Mouse (Mus musculus): ENCODE results near the gene Cinp. TPM values are rescaled to one million over a fixed set of nuclear protein-coding genes. Genes with fewer than 3 reads are reported as not detected.

Gene Cinp
- total and polyA plus RNA-seq, 3 experiments: 162 to 210 TPM; not detected in 1

- Histone ChIP-seq H3K27ac (ENCODE audit: control insufficient read depth, low read depth, low read length) (no peak overlapping the region), H3K36me3 (ENCODE audit: control insufficient read depth in 1 of 2, insufficient read depth in 2 of 2, low read length in 2 of 2) (peaks cover 0 to 1% of the 10 kb centered on the region in 2 experiments; a peak in 1 of 4 replicates), H3K9ac (ENCODE audit: control insufficient read depth, low read depth, low read length, poor library complexity, severe bottlenecking) (no peak overlapping the region), H3K9me3 (replicated peaks; ENCODE audit: insufficient read depth, low read length) (no peaks in the 10 kb centered on the region), H3K27me3 (ENCODE audit: control insufficient read depth in 1 of 2, insufficient read depth in 2 of 2, low read length in 2 of 2) (no peaks in the 10 kb centered on the region), H3K79me2 (ENCODE audit: control insufficient read depth, insufficient read depth, low read length, poor library complexity) (no peaks in the 10 kb centered on the region), H3K4me3 (ENCODE audit: control insufficient read depth in 1 of 2, insufficient read depth in 1 of 2, low read depth in 2 of 2, low read length in 2 of 2) (no peak overlapping the region), H3K4me1 (ENCODE audit: control insufficient read depth in 1 of 2, insufficient read depth in 2 of 2, low read length in 2 of 2) (no peaks in the 10 kb centered on the region)
- no peak for DNase-seq (ENCODE audit: low read depth, low spot score)
- no peak for TF ChIP-seq TAL1 (IDR thresholded peaks at IDR 0.05; ENCODE audit: low read length)
- no peak for TF ChIP-seq KAT2A (conservative IDR thresholded peaks at IDR 0.05; ENCODE audit: low read depth, low read length)
- TF ChIP-seq MEF2A (IDR thresholded peaks at IDR 0.05; ENCODE audit: extremely low read depth, insufficient replicate concordance, low read depth, low read length, poor library complexity, severe bottlenecking): no peak
- no peak for TF ChIP-seq E2F4 (IDR thresholded peaks at IDR 0.05; ENCODE audit: borderline replicate concordance, low read depth, low read length)
- TF ChIP-seq MAFK (IDR thresholded peaks at IDR 0.05; ENCODE audit: borderline replicate concordance, low read depth, low read length): no peak
- TF ChIP-seq HCFC1 (IDR thresholded peaks at IDR 0.05; ENCODE audit: low read depth, low read length): no peak
- TF ChIP-seq GATA1 (IDR thresholded peaks at IDR 0.05; ENCODE audit: low read depth, low read length): no peak
- TF ChIP-seq TCF12 (IDR thresholded peaks at IDR 0.05; ENCODE audit: low read depth, low read length): no peak
- TF ChIP-seq MAZ (IDR thresholded peaks at IDR 0.05; ENCODE audit: low read depth, low read length): no peak
- TF ChIP-seq ZKSCAN1 (IDR thresholded peaks at IDR 0.05; ENCODE audit: low read depth, low read length): no peak
- no peak for TF ChIP-seq ZNF384 (IDR thresholded peaks at IDR 0.05; ENCODE audit: low read depth, low read length)
- TF ChIP-seq NELFE (IDR thresholded peaks at IDR 0.05; ENCODE audit: low read depth, low read length): no peak
- no peak for TF ChIP-seq BHLHE40 (IDR thresholded peaks at IDR 0.05; ENCODE audit: borderline replicate concordance, low read depth, low read length)
- TF ChIP-seq POLR2A (IDR thresholded peaks at IDR 0.05; ENCODE audit: control insufficient read depth in 1 of 2, insufficient read depth in 1 of 2, low read depth in 1 of 2, low read length in 2 of 2, poor library complexity in 1 of 2): no peak
Observed at GRCm38 (mm10) chr12:110915761-110916160, 26.8 kb upstream of the Cinp start.

GRCm38 (mm10) chr12:110909962-110910361 is 21.0 kb upstream of the Cinp start:
- Histone ChIP-seq H3K4me3 (ENCODE audit: control insufficient read depth in 1 of 2, insufficient read depth in 1 of 2, low read depth in 2 of 2, low read length in 2 of 2) (no peak overlapping the region), H3K79me2 (ENCODE audit: control insufficient read depth, insufficient read depth, low read length, poor library complexity) (no peaks in the 10 kb centered on the region), H3K36me3 (ENCODE audit: control insufficient read depth in 1 of 2, insufficient read depth in 2 of 2, low read length in 2 of 2) (no peaks in the 10 kb centered on the region), H3K9me3 (replicated peaks; ENCODE audit: insufficient read depth, low read length) (no peaks in the 10 kb centered on the region), H3K27ac (ENCODE audit: control insufficient read depth, low read depth, low read length) (no peak overlapping the region), H3K27me3 (ENCODE audit: control insufficient read depth in 1 of 2, insufficient read depth in 2 of 2, low read length in 2 of 2) (no peaks in the 10 kb centered on the region), H3K4me1 (ENCODE audit: control insufficient read depth in 1 of 2, insufficient read depth in 2 of 2, low read length in 2 of 2) (no peaks in the 10 kb centered on the region), H3K9ac (ENCODE audit: control insufficient read depth, low read depth, low read length, poor library complexity, severe bottlenecking) (no peak overlapping the region)
- TF ChIP-seq POLR2AphosphoS2 (IDR thresholded peaks at IDR 0.05; ENCODE audit: low read length) (no peak), RCOR1 (IDR thresholded peaks at IDR 0.05; ENCODE audit: low read depth, low read length) (no peak), TAL1 (IDR thresholded peaks at IDR 0.05; ENCODE audit: low read length) (no peak), NELFE (IDR thresholded peaks at IDR 0.05; ENCODE audit: low read depth, low read length) (no peak), UBTF (IDR thresholded peaks at IDR 0.05; ENCODE audit: borderline replicate concordance, insufficient read depth, low read depth, low read length) (no peak), TBP (IDR thresholded peaks at IDR 0.05; ENCODE audit: low read depth, low read length) (no peak), POLR2AphosphoS5 (IDR thresholded peaks at IDR 0.05; ENCODE audit: borderline replicate concordance, low read depth, low read length) (no peak), USF1 (IDR thresholded peaks at IDR 0.05; ENCODE audit: low read depth, low read length) (no peak), ELF1 (IDR thresholded peaks at IDR 0.05; ENCODE audit: low read depth, low read length) (no peak), CHD1 (IDR thresholded peaks at IDR 0.05; ENCODE audit: low read depth, low read length) (no peak), KAT2A (conservative IDR thresholded peaks at IDR 0.05; ENCODE audit: low read depth, low read length) (no peak), E2F4 (IDR thresholded peaks at IDR 0.05; ENCODE audit: borderline replicate concordance, low read depth, low read length) (no peak), CTCF (IDR thresholded peaks at IDR 0.05 in 2 of 3, conservative IDR thresholded peaks at IDR 0.05 in 1 of 3; ENCODE audit: control insufficient read depth in 1 of 3, insufficient read depth in 1 of 3, low read depth in 2 of 3, low read length in 3 of 3, poor library complexity in 1 of 3, severe bottlenecking in 1 of 3) (no peak), SIN3A (IDR thresholded peaks at IDR 0.05; ENCODE audit: low read length) (no peak), POLR2A (IDR thresholded peaks at IDR 0.05; ENCODE audit: control insufficient read depth in 1 of 2, insufficient read depth in 1 of 2, low read depth in 1 of 2, low read length in 2 of 2, poor library complexity in 1 of 2) (no peak), BHLHE40 (IDR thresholded peaks at IDR 0.05; ENCODE audit: borderline replicate concordance, low read depth, low read length) (no peak), TCF12 (IDR thresholded peaks at IDR 0.05; ENCODE audit: low read depth, low read length) (no peak), MAFK (IDR thresholded peaks at IDR 0.05; ENCODE audit: borderline replicate concordance, low read depth, low read length) (no peak)
- DNase-seq (ENCODE audit: low read depth, low spot score): no peak
